Mouse (Mus musculus) lung, postnatal 0 days (tissue): ENCODE measurements at regions not wholly inside any gene's neighbourhood (a gene's known extent, or its start where the extent isn't known, plus 50 kb on each side); places are given as distances from the start of the nearest gene placed in this dataset.

ENCODE experiments used
- CTCF ChIP-seq: IDR thresholded peaks from 2 replicates; pipeline ENCODE4 v1.5.1; 2016; ENCODE audit warnings: antibody characterized with exemption, mild to moderate bottlenecking
- EP300 ChIP-seq: IDR thresholded peaks from 2 replicates; pipeline ENCODE4 v1.6.1; 2016; ENCODE audit warnings: antibody characterized with exemption, mild to moderate bottlenecking, control low read depth

DNA sequence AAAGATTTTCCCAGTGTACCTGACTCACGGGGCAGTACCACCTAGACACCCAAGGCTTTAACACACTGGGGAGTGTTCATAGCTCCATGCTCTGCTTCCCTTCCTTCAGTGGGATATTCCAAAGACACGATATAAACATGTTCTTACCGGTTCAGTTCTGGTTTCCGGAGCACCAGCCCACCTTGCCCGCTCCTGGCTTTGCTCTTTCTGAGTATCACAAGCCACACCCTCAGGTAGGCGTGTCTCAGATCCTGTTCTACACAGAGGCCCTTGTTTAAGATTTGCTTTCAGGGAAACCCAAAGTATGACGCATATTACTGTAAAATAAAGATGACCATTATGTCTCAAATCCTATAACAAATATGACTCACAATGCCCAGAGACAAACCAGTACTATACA lies 134.6 kb upstream of the Eef1e1 start:
- TF ChIP-seq CTCF = no peak
- TF ChIP-seq EP300 = no peak
